Mouse (Mus musculus) adrenal gland (tissue): ENCODE measurements around the gene Dusp11.
"Not testable (repeated sequence)": the region's sequence is repeated elsewhere in the genome, so short reads cannot be mapped to it uniquely, and the experiment has no call there.

Experiments used
- intact Hi-C: fragments of 180-260 bp; cut with DNase I; formaldehyde crosslinking; loops from one replicate; pipeline ENCODE4 v1.15.1; 2025
- long read RNA-seq, 2 experiments: library from polyadenylated mRNA; unstranded; transcript quantifications; one replicate each; pipeline ENCODE4 v2.0.0; 2020; ENCODE audit warnings: borderline replicate concordance in 1 of 2; ENCODE audit not compliant: insufficient replicate concordance in 1 of 2

The Dusp11 gene
- long read RNA-seq, experiment 1, full-length matches to known transcripts: 10 of 36 reads
- long read RNA-seq, experiment 1, partial matches to known transcripts: 10 of 36 reads
- long read RNA-seq, experiment 1, other reads (novel, unspliced or antisense): 16 of 36 reads
- long read RNA-seq, experiment 2, full-length matches to known transcripts: 9 of 41 reads
- long read RNA-seq, experiment 2, partial matches to known transcripts: 22 of 41 reads
- long read RNA-seq, experiment 2, other reads (novel, unspliced or antisense): 10 of 41 reads

- intact Hi-C loops: no loop called here
Measured at GRCm38 (mm10) chr6:85961101-85962091, at the start of gene Dusp11. Dusp11 (minus strand) TSS chr6:85961667.

GRCm38 (mm10) chr6:86009980-86010379 is 48.5 kb upstream of the Dusp11 start:
- intact Hi-C loops: loop anchor here (5.0 to 10.0 kb wide), 3 partner anchors 113 to 245 kb away; partner anchors contain the start of genes Nat8 and Nat8f3

GRCm38 (mm10) chr6:86004271-86005148 is 43.0 kb upstream of the Dusp11 start:
- intact Hi-C loops: loop anchor here (5.0 to 10.0 kb wide), 3 partner anchors 107 to 240 kb away; partner anchors contain the start of genes Nat8 and Nat8f3

- intact Hi-C loops: loop anchor here (10.0 kb wide), 1 partner anchor 239 kb away; the partner anchor contains the start of gene Nat8f3
Measured at GRCm38 (mm10) chr6:86003405-86003925, 42.0 kb upstream of the Dusp11 start.

- intact Hi-C loops: not testable (repeated sequence)
Measured at GRCm38 (mm10) chr6:85990774-85991173, 29.3 kb upstream of the Dusp11 start.

- intact Hi-C loops: not testable (repeated sequence)
Measured at GRCm38 (mm10) chr6:85989570-85989969, 28.1 kb upstream of the Dusp11 start.

GRCm38 (mm10) chr6:85984351-85984750 is 22.9 kb upstream of the Dusp11 start:
- intact Hi-C loops: no loop called here

- intact Hi-C loops: not testable (repeated sequence)
Measured at GRCm38 (mm10) chr6:85978736-85979135, 17.3 kb upstream of the Dusp11 start.

- intact Hi-C loops: no loop called here
Measured at GRCm38 (mm10) chr6:85976242-85976641, 14.8 kb upstream of the Dusp11 start.

- intact Hi-C loops: no loop called here
Measured at GRCm38 (mm10) chr6:85975761-85976160, 14.3 kb upstream of the Dusp11 start.

GRCm38 (mm10) chr6:85974941-85975617 is 13.6 kb upstream of the Dusp11 start:
- intact Hi-C loops: no loop called here

- intact Hi-C loops: no loop called here
Measured at GRCm38 (mm10) chr6:85973336-85973735, 11.9 kb upstream of the Dusp11 start.

- intact Hi-C loops: no loop called here
Measured at GRCm38 (mm10) chr6:85972699-85973098, 11.2 kb upstream of the Dusp11 start.

- intact Hi-C loops: no loop called here
Measured at GRCm38 (mm10) chr6:85969889-85970288, 8.4 kb upstream of the Dusp11 start.

GRCm38 (mm10) chr6:85966686-85967085 is 5.2 kb upstream of the Dusp11 start:
- intact Hi-C loops: no loop called here

- intact Hi-C loops: not testable (repeated sequence)
Measured at GRCm38 (mm10) chr6:85966081-85966480, 4.6 kb upstream of the Dusp11 start.

- intact Hi-C loops: loop anchor here (5.0 kb wide), 1 partner anchor 40 kb away; the partner anchor contains the start of gene Nat8f1
Measured at GRCm38 (mm10) chr6:85957581-85957980, 3.9 kb downstream of the Dusp11 start.

GRCm38 (mm10) chr6:85948549-85948948 is 12.9 kb downstream of the Dusp11 start:
- intact Hi-C loops: no loop called here

GRCm38 (mm10) chr6:85942469-85942868 is 19.0 kb downstream of the Dusp11 start:
- intact Hi-C loops: no loop called here

- intact Hi-C loops: no loop called here
Measured at GRCm38 (mm10) chr6:85938701-85939100, 22.8 kb downstream of the Dusp11 start.
